Mouse (Mus musculus) hindbrain, embryonic 14.5 days (tissue): ENCODE measurements at regions not wholly inside any gene's neighbourhood (a gene's known extent, or its start where the extent isn't known, plus 50 kb on each side); places are given as distances from the start of the nearest gene placed in this dataset.
"Not testable (repeated sequence)": the region's sequence is repeated elsewhere in the genome, so short reads cannot be mapped to it uniquely, and the experiment has no call there.

Experiments used
- ATAC-seq: fragments of 200-750 bp; cut with Nextera tagmentation; 2 replicates; pipeline ENCODE4 v1.8.0; 2017; ENCODE audit warnings: moderate number of reproducible peaks, mild to moderate bottlenecking, moderate TSS enrichment, moderate library complexity; ENCODE audit not compliant: low FRiP score
- DNase-seq: peaks from one replicate; pipeline ENCODE4 v3.0.0-alpha.2; 2015; ENCODE audit warnings: low spot score
- H3K27ac ChIP-seq: fragments of 300-500 bp; sonication (generic); 2 replicates; pipeline ENCODE4 v1.5.1; 2014; ENCODE audit warnings: mild to moderate bottlenecking, moderate library complexity
- H3K27me3 ChIP-seq: fragments of 300-500 bp; sonication (generic); 2 replicates; pipeline ENCODE4 v1.6.1; 2014; ENCODE audit warnings: mild to moderate bottlenecking, low read length, mixed read lengths; ENCODE audit not compliant: control insufficient read depth, insufficient read depth
- H3K36me3 ChIP-seq: fragments of 300-500 bp; sonication (generic); replicated peaks from 2 replicates; pipeline ENCODE4 v1.6.1; 2014; ENCODE audit not compliant: control insufficient read depth, insufficient read depth
- H3K4me1 ChIP-seq: fragments of 300-500 bp; sonication (generic); replicated peaks from 2 replicates; pipeline ENCODE4 v1.6.1; 2014; ENCODE audit warnings: antibody characterized with exemption, low read length, mixed read lengths; ENCODE audit not compliant: control insufficient read depth, insufficient read depth
- H3K4me2 ChIP-seq: fragments of 300-500 bp; sonication (generic); replicated peaks from 2 replicates; pipeline ENCODE4 v1.6.1; 2014; ENCODE audit warnings: mild to moderate bottlenecking, moderate library complexity
- H3K4me3 ChIP-seq: fragments of 300-500 bp; sonication (generic); replicated peaks from 2 replicates; pipeline ENCODE4 v1.5.1; 2014; ENCODE audit warnings: mild to moderate bottlenecking, low read length
- H3K9ac ChIP-seq: fragments of 300-500 bp; sonication (generic); 2 replicates; pipeline ENCODE4 v1.6.1; 2014
- H3K9me3 ChIP-seq: fragments of 300-500 bp; sonication (generic); 2 replicates; pipeline ENCODE4 v1.6.1; 2016; ENCODE audit warnings: low read length; ENCODE audit not compliant: control insufficient read depth
- WGBS: fragments of 180-500 bp; shearing (Covaris S2); extraction: QIAGEN DNeasy Blood & Tissue Kit; methylation state at CpG from one replicate; pipeline ENCODE4 v1.1.7; 2014; 5-methylcytosine and 5-hydroxymethylcytosine counted together

DNA sequence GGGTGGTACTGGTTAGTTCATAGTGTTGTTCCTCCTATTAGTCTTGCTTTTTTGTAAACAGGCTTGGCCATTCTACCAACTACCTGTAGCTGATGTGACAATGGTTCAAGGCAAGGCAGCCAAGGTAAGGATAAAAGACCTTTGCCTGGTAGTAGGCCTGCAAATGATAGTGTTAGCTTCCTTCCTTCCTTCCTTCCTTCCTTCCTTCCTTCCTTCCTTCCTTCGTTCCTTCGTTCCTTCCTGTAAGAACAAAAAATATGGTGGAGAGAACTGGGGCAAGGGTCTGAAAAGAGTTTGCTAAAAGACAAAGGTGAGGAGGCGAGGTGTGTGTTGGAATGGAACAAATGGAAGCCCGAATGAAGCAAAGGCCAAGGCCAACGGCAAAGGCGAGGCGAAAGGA lies 84.8 kb upstream of the Ezh2 start:
- not testable (repeated sequence) for H3K4me3 ChIP-seq, H3K9me3 ChIP-seq, H3K4me1 ChIP-seq, ATAC-seq, DNase-seq, H3K27me3 ChIP-seq, H3K9ac ChIP-seq, H3K27ac ChIP-seq, H3K36me3 ChIP-seq, H3K4me2 ChIP-seq
- 57% methylated on average over 2 of the region's 7 CpGs for WGBS

DNA sequence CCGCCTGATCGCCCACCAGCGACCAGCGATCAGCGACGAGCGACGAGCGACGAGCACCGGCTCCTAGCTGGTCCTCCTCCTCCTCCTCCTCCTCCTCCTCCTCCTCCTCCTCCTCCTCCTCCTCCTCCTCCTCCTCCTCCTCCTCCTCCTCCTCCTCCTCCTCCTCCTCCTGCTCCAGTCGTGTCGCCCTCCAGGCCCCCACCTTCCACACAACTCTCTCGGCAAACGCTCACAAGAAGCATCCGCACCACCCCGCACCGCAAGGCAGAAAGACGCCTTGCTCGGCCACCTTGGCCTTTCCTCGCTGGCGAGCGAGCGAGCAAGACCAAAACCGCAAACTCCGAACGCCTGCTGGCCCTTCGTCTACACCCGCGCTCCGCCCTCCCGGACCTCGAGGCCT lies 77.6 kb upstream of the Ezh2 start:
- Histone ChIP-seq H3K4me2 (peak overlapping the region; percentile 42), H3K4me3 (peak overlapping the region; percentile 26; the same call in 1 of the 2 replicates)
- WGBS, result 10% methylated on average over 4 of the region's 33 CpGs
- not testable (repeated sequence) for DNase-seq, H3K9ac ChIP-seq, H3K27me3 ChIP-seq, H3K4me1 ChIP-seq, ATAC-seq, H3K36me3 ChIP-seq, H3K27ac ChIP-seq, H3K9me3 ChIP-seq

DNA sequence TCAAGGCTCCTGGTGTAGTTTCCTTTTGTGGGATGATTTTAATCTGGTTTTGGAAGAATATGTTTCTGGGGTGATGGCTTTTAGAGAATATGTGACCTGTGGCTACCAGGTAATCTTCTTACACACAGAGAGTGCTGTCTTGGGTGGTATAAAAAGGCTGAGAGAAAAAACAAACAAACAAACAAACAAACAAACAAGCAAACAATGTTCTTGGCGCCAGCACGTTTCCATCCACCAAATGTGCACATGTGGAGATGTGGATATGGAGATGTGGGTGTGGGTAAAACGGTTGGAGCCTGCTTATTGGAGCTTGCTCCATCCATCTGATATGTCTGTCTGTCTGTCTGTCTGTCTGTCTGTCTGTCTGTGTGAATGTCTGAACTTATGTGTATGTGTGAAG lies 57.7 kb upstream of the Ezh2 start:
- ATAC-seq, H3K27me3 ChIP-seq, H3K36me3 ChIP-seq, H3K27ac ChIP-seq, DNase-seq, H3K4me3 ChIP-seq, H3K9ac ChIP-seq, H3K4me2 ChIP-seq, H3K9me3 ChIP-seq, H3K4me1 ChIP-seq: not testable (repeated sequence)
- 66% methylated on average over 2 of the region's 3 CpGs for WGBS

DNA sequence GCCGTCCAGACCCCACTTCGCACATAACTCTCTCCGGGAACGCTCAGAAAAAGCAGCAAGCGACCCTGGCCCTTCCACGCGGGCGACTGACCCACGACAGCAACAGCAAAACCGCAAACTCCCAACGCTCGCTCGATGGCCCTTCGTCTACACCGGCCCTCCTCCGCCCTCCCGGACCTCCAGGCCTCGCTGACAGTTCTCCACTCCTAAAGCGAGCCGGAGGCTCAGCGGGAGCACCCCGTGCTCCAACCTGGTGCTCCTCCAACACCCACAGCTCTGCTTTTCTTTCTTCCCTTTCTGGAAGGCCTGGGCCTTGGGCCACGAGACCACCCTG lies 56.2 kb upstream of the Ezh2 start:
- peak; percentile 68 for ATAC-seq
- WGBS, result 1% methylated on average over 22 of the region's 23 CpGs

DNA sequence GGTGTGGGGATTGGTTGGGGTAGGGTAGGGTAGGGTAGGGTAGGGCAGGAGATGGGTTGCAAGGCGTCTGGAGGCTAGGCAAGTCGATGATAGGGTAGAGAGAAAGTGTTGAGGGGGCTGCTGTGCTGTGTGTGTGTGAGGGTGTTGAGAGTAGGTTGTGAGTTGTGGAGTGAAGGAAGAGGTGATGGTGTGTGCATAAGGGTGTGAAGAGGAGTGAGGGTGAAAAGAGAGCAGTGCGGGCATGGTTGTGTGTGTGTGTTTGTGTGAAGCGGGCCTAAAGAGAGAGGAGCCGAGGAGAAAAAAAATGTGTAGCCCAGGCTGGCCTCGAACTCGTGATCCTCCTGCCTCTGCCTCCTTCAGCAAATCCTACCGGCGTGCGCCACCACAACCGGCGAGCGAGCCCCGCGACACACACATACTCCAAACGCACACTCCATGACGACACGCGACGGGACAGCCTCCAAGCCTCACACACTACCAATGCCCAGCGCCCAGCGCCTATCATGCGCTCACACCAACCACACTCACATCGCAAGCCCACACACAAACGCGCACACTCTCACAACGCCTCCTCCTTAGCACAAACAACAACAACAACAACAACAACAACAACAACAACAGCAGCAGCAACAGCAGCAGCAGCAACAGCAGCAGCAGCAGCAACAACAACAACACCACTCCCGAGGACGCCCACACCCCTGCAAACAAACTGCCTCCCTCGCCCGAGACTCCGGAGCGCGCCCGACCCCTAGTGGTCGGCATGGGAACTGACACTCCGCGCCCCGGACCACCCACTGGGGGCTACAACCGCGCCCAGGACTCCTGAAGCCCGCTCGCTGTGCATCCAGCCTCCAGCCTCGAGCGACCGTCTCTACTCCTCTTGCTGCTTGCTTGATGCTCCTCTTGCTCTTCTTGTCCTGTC lies 55.6 kb upstream of the Ezh2 start:
- Histone ChIP-seq H3K36me3 (no peaks in the 10 kb centered on the region), H3K9me3 (no peaks in the 10 kb centered on the region), H3K4me3 (peak overlapping the region; percentile 75), H3K4me1 (no peaks in the 10 kb centered on the region), H3K9ac (peak overlapping the region; percentile 71), H3K4me2 (peak overlapping the region; percentile 73), H3K27ac (peak overlapping the region; percentile 68; the same call in 1 of the 2 replicates), H3K27me3 (no peaks in the 10 kb centered on the region)
- ATAC-seq (peak; percentile 97), DNase-seq (peak; percentile 96)
- WGBS, result 4% methylated on average over 45 of the region's 46 CpGs

More for the DNA sequence above, 56.2 kb upstream of the Ezh2 start:
- not testable (repeated sequence) for H3K27me3 ChIP-seq, H3K36me3 ChIP-seq, H3K9me3 ChIP-seq, DNase-seq, H3K4me1 ChIP-seq
- Histone ChIP-seq H3K4me2 (peak overlapping the region; percentile 73), H3K9ac (peak overlapping the region; percentile 71), H3K4me3 (peak overlapping the region; percentile 75), H3K27ac (peak overlapping the region; percentile 68; the same call in 1 of the 2 replicates)

DNA sequence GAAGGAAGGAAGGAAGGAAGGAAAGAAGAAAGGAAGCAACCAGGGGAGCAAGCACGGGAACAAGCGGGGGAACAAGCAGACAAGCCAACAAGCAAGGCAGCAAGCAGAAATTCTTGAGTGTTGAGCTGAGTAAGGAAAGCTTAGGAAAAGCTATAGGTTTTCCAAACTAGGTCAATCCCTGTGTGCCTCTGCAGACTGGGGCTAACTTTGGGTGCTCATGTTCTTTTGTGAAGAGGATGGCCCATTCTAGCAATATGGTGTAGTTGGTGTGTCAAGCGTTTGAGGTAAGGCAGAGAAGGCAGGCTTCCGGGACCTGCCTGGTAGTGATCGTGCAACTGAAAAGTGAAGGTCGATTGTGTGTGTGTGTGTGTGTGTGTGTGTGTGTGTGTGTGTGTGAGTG lies 54.8 kb upstream of the Ezh2 start:
- DNase-seq (no peak), ATAC-seq (no peak)
- Histone ChIP-seq H3K4me2 (no peak overlapping the region), H3K27ac (no peak overlapping the region), H3K9me3 (no peaks in the 10 kb centered on the region), H3K4me3 (no peak overlapping the region), H3K36me3 (no peaks in the 10 kb centered on the region), H3K9ac (no peak overlapping the region), H3K27me3 (no peaks in the 10 kb centered on the region), H3K4me1 (no peaks in the 10 kb centered on the region)
- 91% methylated on average over 6 of the region's 6 CpGs for WGBS

DNA sequence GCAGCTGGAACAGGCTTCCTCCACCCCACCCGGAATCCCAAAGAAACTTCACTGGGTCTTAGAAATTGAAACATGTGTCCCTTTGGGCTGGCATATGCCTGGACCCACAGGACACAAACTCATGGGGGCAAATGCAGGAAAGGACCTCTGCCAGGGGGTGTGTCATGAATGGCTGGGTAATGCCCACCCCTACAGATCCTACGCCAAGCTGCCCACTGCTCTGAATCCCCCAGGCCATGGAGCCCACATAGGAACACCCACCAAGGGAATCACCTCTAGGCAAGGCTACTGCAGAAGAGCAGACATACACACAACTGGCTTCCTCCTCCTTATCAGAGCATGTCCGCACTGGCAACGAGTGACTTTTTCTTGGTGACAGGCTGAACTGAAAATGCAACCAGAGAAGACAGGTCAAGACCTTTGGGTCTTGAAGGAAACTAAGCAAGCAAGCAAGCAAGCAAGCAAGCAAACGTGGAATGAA lies 54.4 kb upstream of the Ezh2 start:
- Histone ChIP-seq H3K36me3 (no peaks in the 10 kb centered on the region), H3K4me3 (no peak overlapping the region), H3K27me3 (no peaks in the 10 kb centered on the region), H3K9me3 (no peaks in the 10 kb centered on the region), H3K4me2 (no peak overlapping the region), H3K4me1 (no peaks in the 10 kb centered on the region), H3K27ac (no peak overlapping the region), H3K9ac (no peak overlapping the region)
- 76% methylated on average over 5 of the region's 5 CpGs for WGBS
- DNase-seq (no peak), ATAC-seq (no peak)

DNA sequence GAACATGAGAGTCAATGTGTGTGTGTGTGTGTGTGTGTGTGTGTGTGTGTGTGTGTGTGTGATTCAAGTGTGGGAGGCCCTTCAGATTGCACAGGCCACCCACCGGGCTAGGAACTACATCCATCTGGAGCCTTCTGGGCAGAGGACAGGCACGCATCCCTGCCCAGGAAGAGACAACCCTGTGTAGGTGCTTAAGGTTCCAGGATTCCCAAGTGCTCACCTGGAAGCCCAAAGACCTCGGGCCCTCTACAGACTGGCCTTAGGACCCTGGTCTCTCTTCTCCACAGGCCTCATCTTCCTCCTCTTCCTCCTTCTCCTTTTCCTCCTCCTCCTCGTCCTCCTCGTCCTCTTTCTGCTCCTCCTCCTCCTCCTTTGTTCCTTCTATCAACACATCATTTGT lies 53.8 kb upstream of the Ezh2 start:
- no peaks in the 10 kb centered on the region for H3K27me3 ChIP-seq
- DNase-seq (no peak), ATAC-seq (no peak)
- no peak overlapping the region for H3K4me2 ChIP-seq
- no peaks in the 10 kb centered on the region for H3K9me3 ChIP-seq
- 86% methylated on average over 4 of the region's 5 CpGs for WGBS
- H3K27ac ChIP-seq, result no peak overlapping the region
- no peaks in the 10 kb centered on the region for H3K36me3 ChIP-seq
- H3K4me1 ChIP-seq, result no peaks in the 10 kb centered on the region
- H3K9ac ChIP-seq, result no peak overlapping the region
- no peak overlapping the region for H3K4me3 ChIP-seq

DNA sequence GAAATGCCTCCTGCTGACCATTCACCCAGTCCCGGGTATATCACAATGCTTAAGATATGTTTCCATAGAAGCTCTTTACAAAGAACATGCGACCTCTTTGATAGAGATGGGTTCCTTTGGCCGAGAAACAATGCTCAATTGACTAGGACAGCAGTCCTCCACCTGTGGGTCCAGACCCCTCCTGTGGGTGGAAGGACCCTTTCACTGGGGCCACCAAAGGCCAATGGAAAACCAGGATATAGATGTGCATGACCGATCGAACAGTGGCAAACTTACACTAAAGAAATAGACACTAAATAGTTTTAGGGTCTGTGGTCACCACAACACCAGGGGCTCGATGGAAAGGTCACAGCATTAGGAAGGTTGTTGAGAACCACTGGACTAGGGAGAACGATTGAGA lies 53.2 kb upstream of the Ezh2 start:
- whole genome bisulfite sequencing, result 93% methylated on average over 7 of the region's 7 CpGs
- no peak overlapping the region for H3K27ac ChIP-seq
- H3K9me3 ChIP-seq, result no peaks in the 10 kb centered on the region
- H3K4me3 ChIP-seq, result no peak overlapping the region
- H3K27me3 ChIP-seq, result no peaks in the 10 kb centered on the region
- DNase-seq (no peak), ATAC-seq (no peak)
- no peaks in the 10 kb centered on the region for H3K4me1 ChIP-seq
- H3K9ac ChIP-seq, result no peak overlapping the region
- no peaks in the 10 kb centered on the region for H3K36me3 ChIP-seq
- H3K4me2 ChIP-seq, result no peak overlapping the region
